11 mouse cellular contexts compared by ENCODE assay signal in genomic region chr15:74329221-74329620, GRCm38 (mm10).
A peak's percentile ranks its signal among the peaks of the same experiment; 100 is the strongest.
DNase-seq lines count a peak whose midpoint lies in the region; ATAC-seq lines count a peak whose summit lies in the region.
"Had no signal": no experiment of that assay in that cellular context is flagged by ENCODE, and none has a peak within 500 bp of the region (broad histone marks: within the 10 kb centered on the region; RNA-seq: fewer than 3 reads in every experiment).

No protein-coding gene starts in this region.

- H3K27ac ChIP-seq in forebrain, embryonic 14.5 days (ENCODE audit: low read depth, low read length), result no peak overlapping the region
- no peak overlapping the region for H3K27ac ChIP-seq in forebrain, embryonic 10.5 days
- H3K27ac ChIP-seq: stomach, embryonic 15.5 days had no signal

- no peaks in the 10 kb centered on the region for H3K27me3 ChIP-seq in forebrain, embryonic 14.5 days (replicated peaks; ENCODE audit: control insufficient read depth, insufficient read depth, low read length)
- no peaks in the 10 kb centered on the region for H3K27me3 ChIP-seq in forebrain, embryonic 10.5 days (ENCODE audit: poor library complexity, severe bottlenecking)
- H3K27me3 ChIP-seq: stomach, embryonic 15.5 days had no signal

- no peak overlapping the region for H3K9ac ChIP-seq in forebrain, embryonic 14.5 days (ENCODE audit: low read length)
- H3K9ac ChIP-seq: stomach, embryonic 15.5 days had no signal

- DNase-seq in forebrain, embryonic 14.5 days (ENCODE audit: low spot score), result peak; percentile 50
- DNase-seq in forebrain, embryonic 10.5 days (ENCODE audit: extremely low spot score, low spot score), result no peak
- DNase-seq in cerebellum, postnatal 14 days, result peak; percentile 36 to 42
- DNase-seq in layer of hippocampus, adult 9-11 months, result peak; percentile 90
- peak; percentile 34 for DNase-seq in retina, adult 2 months (ENCODE audit: low read depth, low spot score)
- no peak for DNase-seq in MN1 (ENCODE audit: low spot score)
- no peak for DNase-seq in embryo, embryonic 11 days
- DNase-seq in heart, postnatal 14 days, result no peak

- H3K4me2 ChIP-seq in forebrain, embryonic 14.5 days (ENCODE audit: low read length), result no peak overlapping the region
- H3K4me2 ChIP-seq: stomach, embryonic 15.5 days had no signal

- no peaks in the 10 kb centered on the region for H3K9me3 ChIP-seq in forebrain, embryonic 14.5 days (replicated peaks; ENCODE audit: control insufficient read depth, low read length)
- H3K9me3 ChIP-seq in forebrain, embryonic 10.5 days, result no peaks in the 10 kb centered on the region
- H3K9me3 ChIP-seq: stomach, embryonic 15.5 days had no signal

- H3K4me1 ChIP-seq in forebrain, embryonic 14.5 days (ENCODE audit: control insufficient read depth, insufficient read depth, low read length), result peaks cover 6% of the 10 kb centered on the region; the same call in 1 of the 2 replicates
- H3K4me1 ChIP-seq in forebrain, embryonic 10.5 days, result peaks cover 11% of the 10 kb centered on the region
- H3K4me1 ChIP-seq: stomach, embryonic 15.5 days had no signal

- intact Hi-C loops in heart, postnatal 14 days (cut with DNase I), result no loop called here

- no peak overlapping the region for H3K4me3 ChIP-seq in forebrain, embryonic 14.5 days (ENCODE audit: low read depth, low read length)
- no peak overlapping the region for H3K4me3 ChIP-seq in forebrain, embryonic 10.5 days
- H3K4me3 ChIP-seq: stomach, embryonic 15.5 days had no signal

- H3K36me3 ChIP-seq in forebrain, embryonic 14.5 days (ENCODE audit: control insufficient read depth, insufficient read depth, low read length), result no peaks in the 10 kb centered on the region
- no peaks in the 10 kb centered on the region for H3K36me3 ChIP-seq in forebrain, embryonic 10.5 days (replicated peaks)
- H3K36me3 ChIP-seq: stomach, embryonic 15.5 days had no signal

- peak; percentile 42 for ATAC-seq in forebrain, embryonic 14.5 days
- ATAC-seq: lung, postnatal 0 days; Patski had no signal

- 25% methylated on average over 14 of the region's 14 CpGs for WGBS in forebrain, embryonic 14.5 days
- WGBS in forebrain, embryonic 10.5 days, result 70% methylated on average over 14 of the region's 14 CpGs

Comparison
In these comparisons a context has a peak if more than half of its experiments do, and no peak if none do; other contexts are left out.
1. DNase-seq: peak in forebrain, embryonic 14.5 days (single experiment), cerebellum, postnatal 14 days (2 of 2), layer of hippocampus, adult 9-11 months (single experiment) and retina, adult 2 months (single experiment); none in forebrain, embryonic 10.5 days (single experiment), MN1 (single experiment), embryo, embryonic 11 days (single experiment) and heart, postnatal 14 days (0 of 2).